Mouse (Mus musculus): ENCODE data around the gene Myo6. TPM values are rescaled to one million over a fixed set of nuclear protein-coding genes. Genes with fewer than 3 reads are reported as not detected.

The Myo6 gene
- 40.1 and 46.4 TPM in 2 replicates for polyA plus RNA-seq (2012; rRNA removed)

DNA sequence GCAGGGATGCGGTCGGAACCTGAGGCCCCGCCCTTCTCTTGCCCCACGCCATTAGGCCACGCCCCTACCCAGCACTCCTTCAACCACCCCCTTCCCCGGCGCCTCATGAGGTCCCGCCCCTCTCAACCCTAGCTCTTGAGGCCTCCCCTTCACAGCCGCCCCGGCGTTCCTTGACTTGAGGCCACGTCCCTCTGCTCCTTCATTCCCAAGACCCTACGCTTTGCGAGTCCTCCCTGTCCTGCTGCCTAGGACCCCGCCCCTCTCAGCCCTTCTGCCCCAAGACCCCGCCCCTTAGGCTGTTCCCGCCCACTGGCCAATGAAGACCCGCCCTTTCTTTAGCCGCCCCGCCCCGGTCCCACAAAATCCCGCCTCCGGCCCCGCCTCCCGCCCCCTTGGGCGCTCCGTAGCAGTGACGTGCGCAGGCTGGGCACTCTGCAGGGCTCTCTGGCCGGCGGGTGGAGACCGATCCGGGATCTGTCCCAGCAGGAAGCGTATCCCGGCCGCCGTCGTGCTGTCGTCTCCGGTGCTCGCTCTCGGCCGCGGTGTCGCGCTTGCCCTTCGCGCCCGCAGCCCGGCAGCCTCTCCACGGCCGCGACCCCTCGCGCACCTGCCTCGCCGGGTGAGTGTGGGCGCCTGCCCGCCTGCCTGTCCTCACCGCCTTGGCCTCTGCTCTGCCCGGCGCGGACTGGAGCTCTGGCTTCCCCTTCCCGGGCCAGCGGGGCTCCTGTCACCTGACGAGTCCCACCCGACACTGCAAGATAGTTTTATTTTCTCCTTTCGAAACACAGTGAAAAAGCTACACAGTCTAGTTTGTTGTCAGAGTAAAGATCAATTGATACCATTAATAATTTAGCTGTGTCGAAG is at the start of gene Myo6:
Gene Myo6 (plus strand): TSS at position 421 of the 864 bp plus-strand sequence.

Other genes with a start within 250 kb of the Myo6 start
- 2.8 and 3.2 TPM in 2 replicates for gene Filip1, start 152.2 kb upstream of the Myo6 start, polyA plus RNA-seq (2012; rRNA removed)
- gene Senp6, start 98.1 kb upstream of the Myo6 start, polyA plus RNA-seq (2012; rRNA removed): 24.9 and 25.8 TPM in 2 replicates